Mouse (Mus musculus) heart, adult 2 months (tissue): Measurements from ENCODE around the gene Cttnbp2. TPM values are rescaled to one million over a fixed set of nuclear protein-coding genes. Genes with fewer than 3 reads are reported as not detected.
A peak's percentile ranks its signal among the peaks of the same experiment; 100 is the strongest.

Experiments used
- DNase-seq, 2 experiments: peaks; one replicate each; pipeline ENCODE4 v3.0.0; 2021
- H3K27ac ChIP-seq: fragments of 200-600 bp; 2 replicates; pipeline ENCODE4 v1.8.1; 2022
- H3K27me3 ChIP-seq: fragments of 200-500 bp; 2 replicates; pipeline ENCODE4 v1.6.1; 2012; ENCODE audit warnings: mild to moderate bottlenecking, low read length, inconsistent platforms, mixed read lengths; ENCODE audit not compliant: control insufficient read depth, insufficient read depth
- H3K36me3 ChIP-seq: fragments of 200-500 bp; 2 replicates; pipeline ENCODE4 v1.6.1; 2012; ENCODE audit warnings: low read length, inconsistent platforms; ENCODE audit not compliant: control insufficient read depth, insufficient read depth
- H3K4me1 ChIP-seq: fragments of 200-500 bp; 2 replicates; pipeline ENCODE4 v1.6.1; 2011; ENCODE audit warnings: low read length; ENCODE audit not compliant: control insufficient read depth, insufficient read depth
- H3K4me3 ChIP-seq: fragments of 200-600 bp; 2 replicates; pipeline ENCODE4 v1.8.1; 2022
- H3K79me2 ChIP-seq: fragments of 200-500 bp; replicated peaks from 2 replicates; pipeline ENCODE4 v1.6.1; 2012; ENCODE audit warnings: mild to moderate bottlenecking, inconsistent platforms, low read length, moderate library complexity, mixed read lengths; ENCODE audit not compliant: control insufficient read depth, insufficient read depth
- H3K9ac ChIP-seq: fragments of 200-500 bp; 2 replicates; pipeline ENCODE4 v1.6.1; 2012; ENCODE audit warnings: low read depth, mild to moderate bottlenecking, control low read depth, inconsistent platforms, low read length, mixed read lengths
- CTCF ChIP-seq: fragments of 200-600 bp; IDR thresholded peaks from 2 replicates; pipeline ENCODE4 v1.8.1; 2022; ENCODE audit warnings: antibody characterized with exemption, mild to moderate bottlenecking, moderate library complexity
- EP300 ChIP-seq: fragments of 200-500 bp; IDR thresholded peaks from 2 replicates; pipeline ENCODE4 v1.6.1; 2011; ENCODE audit warnings: low read depth, low read length, control low read depth; ENCODE audit not compliant: insufficient read depth
- POLR2A ChIP-seq: fragments of 200-500 bp; IDR thresholded peaks from 2 replicates; pipeline ENCODE4 v1.6.1; 2011; ENCODE audit warnings: mild to moderate bottlenecking, low read depth, low read length, control low read depth; ENCODE audit not compliant: insufficient read depth
- WGBS: fragments of 180-500 bp; shearing (Covaris S2); methylation state at CpG from one replicate; pipeline ENCODE4 v1.1.7; 2018; 5-methylcytosine and 5-hydroxymethylcytosine counted together
- intact Hi-C: fragments of 180-260 bp; cut with DNase I; formaldehyde crosslinking; loops from one replicate; pipeline ENCODE4 v1.15.1; 2025
- polyA plus RNA-seq: library from polyadenylated mRNA; depleted of rRNA; stranded (reverse); fragments of >200 nt; gene quantifications from 2 replicates; pipeline ENCODE4 v1.2.3, GENCODE M21; 2012
- total RNA-seq, 2 experiments: library from RNA; stranded (reverse); gene quantifications; 2 replicates each; pipeline ENCODE4 v1.2.3; 2021

The Cttnbp2 gene
- total and polyA plus RNA-seq, 3 experiments = 0.66 to 2.3 (median 1.3) TPM

GRCm38 (mm10) chr6:18445747-18446146, 68.9 kb downstream of the Cttnbp2 start:
- Histone ChIP-seq H3K4me3 (no peak overlapping the region), H3K36me3 (no peaks in the 10 kb centered on the region), H3K27ac (no peak overlapping the region), H3K79me2 (no peaks in the 10 kb centered on the region), H3K9ac (no peak overlapping the region), H3K27me3 (no peaks in the 10 kb centered on the region), H3K4me1 (no peaks in the 10 kb centered on the region)
- intact Hi-C loops = no loop called here
- DNase-seq = peak in 1 of 2 experiments; percentile 20
- TF ChIP-seq POLR2A (no peak), EP300 (no peak), CTCF (no peak)
- WGBS = 55% methylated on average over 4 of the region's 4 CpGs

- Histone ChIP-seq H3K36me3 (no peaks in the 10 kb centered on the region), H3K27me3 (no peaks in the 10 kb centered on the region), H3K9ac (no peak overlapping the region), H3K4me1 (no peaks in the 10 kb centered on the region), H3K79me2 (no peaks in the 10 kb centered on the region), H3K27ac (no peak overlapping the region), H3K4me3 (no peak overlapping the region)
- 83% methylated on average over 3 of the region's 3 CpGs for WGBS
- intact Hi-C loops = no loop called here
- no peak for DNase-seq
- TF ChIP-seq POLR2A (no peak), CTCF (no peak), EP300 (no peak)
Observed at GRCm38 (mm10) chr6:18442303-18442702, 72.3 kb downstream of the Cttnbp2 start.

- intact Hi-C loops = no loop called here
- TF ChIP-seq EP300 (no peak), CTCF (no peak), POLR2A (no peak)
- 42% methylated on average over 4 of the region's 4 CpGs for WGBS
Observed at GRCm38 (mm10) chr6:18440918-18441532, 73.6 kb downstream of the Cttnbp2 start.

GRCm38 (mm10) chr6:18436127-18436812, 78.4 kb downstream of the Cttnbp2 start:
- intact Hi-C loops = no loop called here
- Histone ChIP-seq H3K4me1 (no peaks in the 10 kb centered on the region), H3K9ac (no peak overlapping the region), H3K4me3 (no peak overlapping the region), H3K27me3 (no peaks in the 10 kb centered on the region), H3K27ac (no peak overlapping the region), H3K36me3 (no peaks in the 10 kb centered on the region), H3K79me2 (no peaks in the 10 kb centered on the region)
- TF ChIP-seq CTCF (no peak), POLR2A (no peak), EP300 (no peak)
- WGBS = 38% methylated on average over 4 of the region's 4 CpGs
- no peak for DNase-seq

More at GRCm38 (mm10) chr6:18440918-18441532, 73.6 kb downstream of the Cttnbp2 start:
- H3K79me2 ChIP-seq = no peaks in the 10 kb centered on the region
- no peak overlapping the region for H3K9ac ChIP-seq
- no peak overlapping the region for H3K4me3 ChIP-seq
- H3K27ac ChIP-seq = no peak overlapping the region
- no peak for DNase-seq
- H3K4me1 ChIP-seq = no peaks in the 10 kb centered on the region
- H3K27me3 ChIP-seq = no peaks in the 10 kb centered on the region
- no peaks in the 10 kb centered on the region for H3K36me3 ChIP-seq

GRCm38 (mm10) chr6:18434828-18435531, 79.7 kb downstream of the Cttnbp2 start:
- Histone ChIP-seq H3K4me1 (no peaks in the 10 kb centered on the region), H3K4me3 (no peak overlapping the region), H3K27ac (no peak overlapping the region), H3K9ac (no peak overlapping the region), H3K79me2 (no peaks in the 10 kb centered on the region), H3K27me3 (no peaks in the 10 kb centered on the region), H3K36me3 (no peaks in the 10 kb centered on the region)
- WGBS = 71% methylated on average over 16 of the region's 16 CpGs
- no peak for TF ChIP-seq CTCF
- TF ChIP-seq EP300 = no peak
- TF ChIP-seq POLR2A = no peak
- no peak for DNase-seq
- intact Hi-C loops = no loop called here

GRCm38 (mm10) chr6:18434355-18434754, 80.3 kb downstream of the Cttnbp2 start:
- Histone ChIP-seq H3K27ac (no peak overlapping the region), H3K36me3 (no peaks in the 10 kb centered on the region), H3K79me2 (no peaks in the 10 kb centered on the region), H3K4me3 (no peak overlapping the region), H3K4me1 (no peaks in the 10 kb centered on the region), H3K27me3 (no peaks in the 10 kb centered on the region), H3K9ac (no peak overlapping the region)
- no peak for DNase-seq
- no peak for TF ChIP-seq POLR2A
- TF ChIP-seq EP300 = no peak
- TF ChIP-seq CTCF = no peak
- WGBS = 87% methylated on average over 8 of the region's 8 CpGs
- intact Hi-C loops = no loop called here
